7 mouse cellular contexts compared by ENCODE assay signal in the genomic region with DNA sequence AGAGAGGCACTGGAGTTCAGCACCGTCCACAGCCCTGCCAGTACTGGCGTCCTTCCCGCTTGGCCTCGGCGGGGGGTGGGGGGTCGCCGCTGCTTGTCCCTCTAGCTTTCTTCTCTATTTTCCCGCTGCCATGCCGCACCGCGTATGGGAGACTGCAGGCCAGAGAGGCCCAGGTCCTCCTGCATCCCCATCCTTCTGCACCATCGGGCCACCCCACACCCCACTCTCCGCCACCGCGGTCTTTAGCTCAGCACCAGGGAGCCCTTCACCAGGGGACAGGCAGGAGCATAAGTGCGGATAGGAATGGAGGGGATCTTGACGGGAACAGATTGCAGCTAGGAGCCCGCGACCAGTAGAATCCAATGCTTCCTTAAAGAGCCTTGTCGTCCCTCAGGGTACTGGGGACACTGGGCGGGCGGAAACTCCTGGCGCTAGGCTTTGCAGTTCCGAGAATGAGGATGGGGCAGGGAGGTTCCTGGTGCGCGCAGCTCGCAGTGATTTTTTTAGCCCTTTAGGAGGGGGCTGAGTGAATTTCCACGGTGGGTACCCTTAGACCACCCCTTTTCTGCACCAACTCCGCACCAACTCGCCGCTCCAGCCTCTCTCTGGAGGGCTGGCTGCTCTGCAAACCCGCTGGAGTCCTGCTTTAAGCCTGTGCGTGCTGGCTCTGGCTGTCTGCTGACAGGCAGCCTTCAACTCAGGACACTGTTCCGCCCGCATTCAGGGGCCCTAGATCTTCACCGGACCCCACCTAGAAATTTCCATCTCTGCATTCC.
DNase-seq lines count a peak whose midpoint lies in the region; ATAC-seq and TF ChIP-seq lines count a peak whose summit lies in the region.

No protein-coding gene starts in this region.

- no peaks in the 10 kb centered on the region for H3K9me3 ChIP-seq in lung, postnatal 0 days (ENCODE audit: low read length)
- H3K9me3 ChIP-seq in embryonic facial prominence, embryonic 15.5 days (replicated peaks) = no peaks in the 10 kb centered on the region
- no peaks in the 10 kb centered on the region for H3K9me3 ChIP-seq in hindbrain, embryonic 11.5 days (ENCODE audit: control insufficient read depth, low read length)
- no peaks in the 10 kb centered on the region for H3K9me3 ChIP-seq in liver, embryonic 14.5 days (ENCODE audit: control insufficient read depth, low read length)

- no peak for TF ChIP-seq CTCF in lung, postnatal 0 days (IDR thresholded peaks at IDR 0.05)
- TF ChIP-seq CTCF in liver, embryonic 14.5 days (IDR thresholded peaks at IDR 0.05; ENCODE audit: low read depth) = no peak

- H3K4me2 ChIP-seq in lung, postnatal 0 days (replicated peaks; ENCODE audit: low read depth, low read length) = peak overlapping the region; percentile 51
- peak overlapping the region; percentile 88 for H3K4me2 ChIP-seq in embryonic facial prominence, embryonic 15.5 days (replicated peaks)
- H3K4me2 ChIP-seq in hindbrain, embryonic 11.5 days (replicated peaks; ENCODE audit: low read depth, low read length) = peak overlapping the region; percentile 92
- peak overlapping the region; percentile 25 for H3K4me2 ChIP-seq in liver, embryonic 14.5 days (ENCODE audit: low read depth)

- no peaks in the 10 kb centered on the region for H3K4me1 ChIP-seq in lung, postnatal 0 days (ENCODE audit: insufficient read depth, low read depth, low read length)
- peaks cover 15% of the 10 kb centered on the region for H3K4me1 ChIP-seq in embryonic facial prominence, embryonic 15.5 days
- no peaks in the 10 kb centered on the region; the same call in 1 of the 2 replicates for H3K4me1 ChIP-seq in hindbrain, embryonic 11.5 days (replicated peaks; ENCODE audit: control insufficient read depth, insufficient read depth, low read length)
- no peaks in the 10 kb centered on the region for H3K4me1 ChIP-seq in liver, embryonic 14.5 days (replicated peaks; ENCODE audit: control insufficient read depth in 2 of 2, insufficient read depth in 2 of 2, low read length in 1 of 2)

- no peak for DNase-seq in lung, postnatal 0 days (ENCODE audit: low spot score)
- DNase-seq in lung, postnatal 25 days (ENCODE audit: low spot score) = no peak
- DNase-seq in hindbrain, embryonic 11.5 days (ENCODE audit: low spot score) = peak; percentile 75
- no peak for DNase-seq in liver, embryonic 14.5 days (ENCODE audit: low read depth in 3 of 3, low spot score in 3 of 3)
- peak; percentile 12 for DNase-seq in right cerebral cortex, adult 18-20 months

- peaks cover 60% of the 10 kb centered on the region for H3K27me3 ChIP-seq in lung, postnatal 0 days (replicated peaks; ENCODE audit: insufficient read depth, low read length)
- peaks cover 75% of the 10 kb centered on the region for H3K27me3 ChIP-seq in embryonic facial prominence, embryonic 15.5 days
- H3K27me3 ChIP-seq in hindbrain, embryonic 11.5 days (ENCODE audit: control insufficient read depth, insufficient read depth, low read length) = peaks cover 22% of the 10 kb centered on the region
- H3K27me3 ChIP-seq in liver, embryonic 14.5 days (ENCODE audit: control insufficient read depth, insufficient read depth, low read length) = peaks cover 47% of the 10 kb centered on the region

- no peak overlapping the region for H3K9ac ChIP-seq in lung, postnatal 0 days (replicated peaks; ENCODE audit: low read depth)
- H3K9ac ChIP-seq in embryonic facial prominence, embryonic 15.5 days = peak overlapping the region; percentile 0; the same call in 1 of the 2 replicates
- peak overlapping the region; percentile 40 for H3K9ac ChIP-seq in hindbrain, embryonic 11.5 days (ENCODE audit: low read depth, low read length)
- no peak overlapping the region for H3K9ac ChIP-seq in liver, embryonic 14.5 days (replicated peaks)

- under 1% methylated on average over 36 of the region's 36 CpGs for WGBS in lung, postnatal 0 days
- under 1% methylated on average over 36 of the region's 36 CpGs for WGBS in embryonic facial prominence, embryonic 15.5 days
- WGBS in hindbrain, embryonic 11.5 days = under 1% methylated on average over 36 of the region's 36 CpGs
- under 1% methylated on average over 36 of the region's 36 CpGs for WGBS in liver, embryonic 14.5 days (ENCODE audit: insufficient replicate concordance)

- H3K4me3 ChIP-seq in lung, postnatal 0 days (ENCODE audit: low read depth, low read length) = peak overlapping the region; percentile 24; the same call in 1 of the 2 replicates
- peak overlapping the region; percentile 45 for H3K4me3 ChIP-seq in embryonic facial prominence, embryonic 15.5 days (replicated peaks)
- peak overlapping the region; percentile 43 for H3K4me3 ChIP-seq in hindbrain, embryonic 11.5 days (ENCODE audit: low read depth, low read length)
- H3K4me3 ChIP-seq in liver, embryonic 14.5 days (ENCODE audit: insufficient read depth in 1 of 2, low read depth in 2 of 2, low read length in 2 of 2) = no peak overlapping the region; a peak in 1 of 4 replicates

- TF ChIP-seq EP300 in lung, postnatal 0 days (IDR thresholded peaks at IDR 0.05) = no peak
- no peak for TF ChIP-seq EP300 in liver, embryonic 14.5 days (IDR thresholded peaks at IDR 0.05; ENCODE audit: low read depth)

- H3K27ac ChIP-seq in lung, postnatal 0 days (ENCODE audit: low read length) = no peak overlapping the region
- H3K27ac ChIP-seq in embryonic facial prominence, embryonic 15.5 days (replicated peaks) = no peak overlapping the region
- peak overlapping the region; percentile 30 for H3K27ac ChIP-seq in hindbrain, embryonic 11.5 days (ENCODE audit: low read depth, low read length)
- no peak overlapping the region for H3K27ac ChIP-seq in liver, embryonic 14.5 days

- H3K36me3 ChIP-seq in lung, postnatal 0 days (ENCODE audit: insufficient read depth, low read length) = no peaks in the 10 kb centered on the region
- no peaks in the 10 kb centered on the region for H3K36me3 ChIP-seq in embryonic facial prominence, embryonic 15.5 days
- no peaks in the 10 kb centered on the region for H3K36me3 ChIP-seq in hindbrain, embryonic 11.5 days (ENCODE audit: control insufficient read depth, insufficient read depth, low read length)
- no peaks in the 10 kb centered on the region for H3K36me3 ChIP-seq in liver, embryonic 14.5 days (replicated peaks; ENCODE audit: control insufficient read depth, insufficient read depth, low read depth)

- peak; percentile 23; the same call in 1 of the 2 replicates for ATAC-seq in lung, postnatal 0 days
- peak; percentile 70 for ATAC-seq in embryonic facial prominence, embryonic 15.5 days (ENCODE audit: insufficient number of reproducible peaks, low FRiP score, low TSS enrichment, low read depth)
- ATAC-seq in hindbrain, embryonic 11.5 days (ENCODE audit: low FRiP score) = peak; percentile 79
- ATAC-seq in liver, embryonic 14.5 days (ENCODE audit: insufficient read depth) = no peak
- no peak for ATAC-seq in activated CD4-positive, CD25-positive, alpha-beta regulatory T cell, adult 4 months

Comparison
In these comparisons a context has a peak if more than half of its experiments do, and no peak if none do; other contexts are left out.
1. ATAC-seq: peak in lung, postnatal 0 days (single experiment), embryonic facial prominence, embryonic 15.5 days (single experiment) and hindbrain, embryonic 11.5 days (single experiment); none in liver, embryonic 14.5 days (single experiment) and activated CD4-positive, CD25-positive, alpha-beta regulatory T cell, adult 4 months (single experiment).
2. DNase-seq: peak in hindbrain, embryonic 11.5 days (single experiment) and right cerebral cortex, adult 18-20 months (single experiment); none in lung, postnatal 0 days (single experiment), lung, postnatal 25 days (single experiment) and liver, embryonic 14.5 days (0 of 3).
3. H3K4me2 ChIP-seq: peak in every context shown above with its lines; median percentile 92 in hindbrain, embryonic 11.5 days; 88 in embryonic facial prominence, embryonic 15.5 days; 51 in lung, postnatal 0 days; 25 in liver, embryonic 14.5 days.
4. H3K4me3 ChIP-seq: peak in lung, postnatal 0 days (single experiment), embryonic facial prominence, embryonic 15.5 days (single experiment) and hindbrain, embryonic 11.5 days (single experiment); none in liver, embryonic 14.5 days (0 of 2).
5. H3K9ac ChIP-seq: peak in embryonic facial prominence, embryonic 15.5 days (single experiment) and hindbrain, embryonic 11.5 days (single experiment); none in lung, postnatal 0 days (single experiment) and liver, embryonic 14.5 days (single experiment).